Mouse (Mus musculus): Measurements from ENCODE around the gene Pomt1. TPM values are rescaled to one million over a fixed set of nuclear protein-coding genes. Genes with fewer than 3 reads are reported as not detected.

Pomt1 gene
- polyA plus RNA-seq, 1 experiment from 2014 or later: 29.7 TPM

DNA sequence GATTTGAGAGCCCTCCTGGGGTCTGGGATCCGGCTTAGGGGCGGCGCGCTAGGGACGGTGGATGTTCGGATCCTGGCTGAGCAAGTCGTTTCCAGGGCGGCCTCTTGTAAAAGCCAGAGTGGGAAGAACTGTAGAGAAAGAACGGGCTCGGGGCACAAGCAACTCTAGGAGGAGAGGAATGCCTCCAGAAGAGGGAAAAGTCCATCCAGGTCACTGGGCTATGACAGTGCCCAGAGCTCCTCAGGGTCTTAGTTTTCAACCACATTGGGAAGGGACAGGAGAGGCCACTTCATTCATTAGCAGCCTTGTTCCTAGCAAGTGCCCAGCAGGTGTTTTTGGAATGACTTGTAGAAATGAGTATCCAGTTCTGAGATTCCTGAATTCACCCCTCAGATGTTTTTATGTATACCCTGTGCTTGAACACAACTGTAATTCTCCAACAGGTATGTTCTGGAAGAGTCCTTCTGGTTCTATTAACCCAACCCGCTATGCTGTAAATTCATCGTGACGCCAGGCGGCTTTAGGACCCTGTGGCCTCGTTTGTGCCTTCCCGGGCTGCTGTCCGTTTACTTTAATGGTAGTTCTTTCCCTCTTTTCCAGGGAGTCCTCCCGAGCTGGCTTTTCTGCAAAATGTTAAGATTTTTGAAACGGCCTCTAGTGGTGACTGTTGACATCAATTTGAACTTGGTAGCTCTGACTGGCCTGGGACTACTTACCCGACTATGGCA, 534 bp downstream of the Pomt1 start:
- Histone ChIP-seq H3K27me3 (ENCODE audit: poor library complexity, severe bottlenecking) (no peaks in the 10 kb centered on the region), H3K36me3 (replicated peaks) (peaks cover 61% of the 10 kb centered on the region), H3K4me1 (peaks cover 26% of the 10 kb centered on the region), H3K27ac (peak overlapping the region; percentile 91), H3K4me3 (peak overlapping the region; percentile 79), H3K9me3 (no peaks in the 10 kb centered on the region)
- peak; percentile 56 for DNase-seq (ENCODE audit: extremely low spot score, low spot score)
- WGBS: under 1% methylated on average over 20 of the region's 20 CpGs

DNA sequence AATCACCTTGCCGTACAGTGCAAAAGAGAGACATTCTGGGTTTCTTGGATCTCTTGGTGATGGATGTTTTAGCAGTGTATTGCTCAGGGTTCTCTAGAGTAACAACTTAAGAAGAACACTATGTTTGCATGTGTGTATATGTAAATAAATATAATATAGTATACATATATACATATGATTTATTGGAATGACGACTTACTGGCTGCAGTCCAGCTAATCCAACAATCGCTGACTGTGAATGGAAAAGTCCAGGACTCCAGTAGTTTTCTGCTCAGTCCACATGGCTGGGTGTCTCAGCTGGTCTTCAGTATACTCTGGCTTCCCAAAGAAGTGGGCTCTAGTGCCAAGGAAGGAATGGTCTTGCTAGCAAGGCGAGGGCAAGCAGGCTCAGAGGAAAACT, 1.2 kb downstream of the Pomt1 start:
- peaks cover 60% of the 10 kb centered on the region for H3K36me3 ChIP-seq (replicated peaks)
- 46% methylated on average over 4 of the region's 4 CpGs for WGBS

DNA sequence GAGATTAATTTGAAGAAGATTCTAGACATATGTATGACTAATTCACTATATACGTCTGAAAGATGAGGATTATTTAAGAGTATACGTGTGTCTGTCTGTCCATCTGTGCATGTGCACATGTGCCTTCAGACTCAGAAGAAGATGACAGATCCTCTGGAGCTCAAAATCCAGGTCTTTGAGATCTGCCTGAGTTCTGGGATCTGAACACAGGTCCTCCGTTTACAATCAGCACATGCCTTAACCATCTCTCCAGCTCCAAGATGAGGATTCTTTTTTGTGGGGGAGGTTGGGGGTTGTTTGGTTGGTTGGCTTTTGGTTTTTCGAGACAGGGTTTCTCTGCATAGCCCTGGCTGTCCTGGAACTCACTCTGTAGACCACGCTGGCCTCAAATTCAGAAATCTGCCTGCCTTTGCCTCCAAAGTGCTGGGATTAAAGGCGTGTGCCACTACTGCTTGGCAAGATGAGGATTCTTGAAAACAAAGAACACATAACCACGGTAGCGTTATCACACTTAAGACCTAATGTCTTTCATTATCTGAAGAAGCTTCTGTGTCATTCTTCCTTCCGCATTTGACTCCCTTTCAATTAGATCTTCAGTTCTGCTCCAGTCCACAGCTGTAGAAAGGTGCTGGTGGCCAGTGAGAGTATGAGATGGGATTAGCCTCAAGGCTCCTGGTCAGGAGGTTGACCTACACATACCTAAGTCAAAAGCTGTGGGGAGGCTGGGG, 2.5 kb downstream of the Pomt1 start:
- no peak overlapping the region for H3K27ac ChIP-seq
- H3K36me3 ChIP-seq (replicated peaks): peaks cover 60% of the 10 kb centered on the region
- WGBS: 94% methylated on average over 9 of the region's 9 CpGs
- peaks cover 26% of the 10 kb centered on the region for H3K4me1 ChIP-seq
- no peaks in the 10 kb centered on the region for H3K27me3 ChIP-seq (ENCODE audit: poor library complexity, severe bottlenecking)
- DNase-seq (ENCODE audit: extremely low spot score, low spot score): no peak
- no peak overlapping the region for H3K4me3 ChIP-seq
- H3K9me3 ChIP-seq: no peaks in the 10 kb centered on the region

More for the DNA sequence above, 1.2 kb downstream of the Pomt1 start:
- peak overlapping the region; percentile 79 for H3K4me3 ChIP-seq
- no peak for DNase-seq (ENCODE audit: extremely low spot score, low spot score)
- no peaks in the 10 kb centered on the region for H3K27me3 ChIP-seq (ENCODE audit: poor library complexity, severe bottlenecking)
- peak overlapping the region; percentile 91 for H3K27ac ChIP-seq
- no peaks in the 10 kb centered on the region for H3K9me3 ChIP-seq
- peaks cover 26% of the 10 kb centered on the region for H3K4me1 ChIP-seq

DNA sequence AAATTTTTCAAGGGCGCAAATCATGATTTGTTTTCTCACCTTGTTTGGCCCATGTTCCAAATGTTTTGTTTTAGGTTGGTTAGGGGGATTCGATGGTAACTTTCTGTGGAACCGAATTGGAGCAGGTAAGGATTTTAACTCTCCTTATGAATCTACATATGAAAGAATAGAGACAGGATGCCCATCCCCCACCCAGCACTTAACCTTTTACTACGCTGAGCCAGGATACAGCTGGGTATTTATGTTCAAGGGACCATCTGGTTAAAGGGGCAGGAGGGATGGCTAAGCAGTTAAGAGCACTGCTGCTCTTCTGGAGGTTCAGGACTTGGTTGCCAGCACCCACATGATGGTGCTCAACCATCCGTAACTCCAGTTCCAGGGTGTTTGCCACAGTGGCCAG, 4.2 kb downstream of the Pomt1 start:
- H3K9me3 ChIP-seq: no peaks in the 10 kb centered on the region
- H3K36me3 ChIP-seq (replicated peaks): peaks cover 66% of the 10 kb centered on the region
- no peak overlapping the region for H3K27ac ChIP-seq
- no peak overlapping the region for H3K4me3 ChIP-seq
- peaks cover 13% of the 10 kb centered on the region for H3K4me1 ChIP-seq
- DNase-seq (ENCODE audit: extremely low spot score, low spot score): no peak
- WGBS: 88% methylated on average over 5 of the region's 5 CpGs
- no peaks in the 10 kb centered on the region for H3K27me3 ChIP-seq (ENCODE audit: poor library complexity, severe bottlenecking)

DNA sequence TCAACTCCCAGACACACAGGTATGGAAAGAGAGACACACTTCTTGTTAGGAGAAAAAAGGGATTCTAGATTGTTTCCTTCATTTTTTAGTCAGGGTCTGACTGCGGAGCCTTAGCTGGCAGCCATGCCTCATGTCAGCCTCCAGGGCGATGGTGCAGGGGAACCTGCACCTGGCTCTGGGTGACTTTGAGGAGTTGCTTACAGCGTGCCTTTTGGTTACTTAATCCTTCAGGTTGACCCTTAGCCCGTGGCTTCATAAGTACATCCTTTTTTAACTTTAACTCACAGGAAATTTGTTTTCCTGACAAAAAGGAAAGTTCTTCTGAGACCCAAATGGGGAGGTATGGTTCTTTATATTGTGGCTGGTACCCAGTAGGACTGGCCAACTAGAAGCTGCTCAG, 6.6 kb downstream of the Pomt1 start:
- Histone ChIP-seq H3K27me3 (ENCODE audit: poor library complexity, severe bottlenecking) (no peaks in the 10 kb centered on the region), H3K36me3 (replicated peaks) (peaks cover 90% of the 10 kb centered on the region), H3K9me3 (no peaks in the 10 kb centered on the region), H3K4me3 (no peak overlapping the region), H3K27ac (no peak overlapping the region), H3K4me1 (no peaks in the 10 kb centered on the region)
- 86% methylated on average over 4 of the region's 4 CpGs for WGBS
- no peak for DNase-seq (ENCODE audit: extremely low spot score, low spot score)

DNA sequence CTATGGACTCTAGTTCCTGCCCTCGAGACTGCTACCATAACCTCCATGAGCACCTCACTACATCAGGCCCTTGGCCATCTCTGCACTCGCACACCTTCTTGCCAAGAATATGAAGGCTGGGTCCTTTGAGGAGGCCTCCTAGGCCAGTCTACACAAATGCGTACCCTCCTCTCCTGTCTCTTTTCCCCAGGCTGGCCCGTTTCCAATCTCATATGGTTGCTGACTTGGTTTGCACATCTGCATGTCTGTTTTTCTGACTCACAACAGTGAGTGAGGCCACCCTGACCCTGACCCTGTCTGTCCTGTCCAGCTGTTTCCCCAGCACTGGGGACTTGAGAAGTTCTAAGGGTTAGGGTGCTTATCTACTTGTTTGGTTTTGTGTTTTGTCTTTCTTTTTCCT, 10.4 kb downstream of the Pomt1 start:
- Histone ChIP-seq H3K4me1 (no peaks in the 10 kb centered on the region), H3K27ac (no peak overlapping the region), H3K4me3 (no peak overlapping the region), H3K27me3 (ENCODE audit: poor library complexity, severe bottlenecking) (no peaks in the 10 kb centered on the region), H3K9me3 (no peaks in the 10 kb centered on the region), H3K36me3 (replicated peaks) (peaks cover 99% of the 10 kb centered on the region)
- 83% methylated on average over 4 of the region's 4 CpGs for WGBS
- DNase-seq (ENCODE audit: extremely low spot score, low spot score): no peak

DNA sequence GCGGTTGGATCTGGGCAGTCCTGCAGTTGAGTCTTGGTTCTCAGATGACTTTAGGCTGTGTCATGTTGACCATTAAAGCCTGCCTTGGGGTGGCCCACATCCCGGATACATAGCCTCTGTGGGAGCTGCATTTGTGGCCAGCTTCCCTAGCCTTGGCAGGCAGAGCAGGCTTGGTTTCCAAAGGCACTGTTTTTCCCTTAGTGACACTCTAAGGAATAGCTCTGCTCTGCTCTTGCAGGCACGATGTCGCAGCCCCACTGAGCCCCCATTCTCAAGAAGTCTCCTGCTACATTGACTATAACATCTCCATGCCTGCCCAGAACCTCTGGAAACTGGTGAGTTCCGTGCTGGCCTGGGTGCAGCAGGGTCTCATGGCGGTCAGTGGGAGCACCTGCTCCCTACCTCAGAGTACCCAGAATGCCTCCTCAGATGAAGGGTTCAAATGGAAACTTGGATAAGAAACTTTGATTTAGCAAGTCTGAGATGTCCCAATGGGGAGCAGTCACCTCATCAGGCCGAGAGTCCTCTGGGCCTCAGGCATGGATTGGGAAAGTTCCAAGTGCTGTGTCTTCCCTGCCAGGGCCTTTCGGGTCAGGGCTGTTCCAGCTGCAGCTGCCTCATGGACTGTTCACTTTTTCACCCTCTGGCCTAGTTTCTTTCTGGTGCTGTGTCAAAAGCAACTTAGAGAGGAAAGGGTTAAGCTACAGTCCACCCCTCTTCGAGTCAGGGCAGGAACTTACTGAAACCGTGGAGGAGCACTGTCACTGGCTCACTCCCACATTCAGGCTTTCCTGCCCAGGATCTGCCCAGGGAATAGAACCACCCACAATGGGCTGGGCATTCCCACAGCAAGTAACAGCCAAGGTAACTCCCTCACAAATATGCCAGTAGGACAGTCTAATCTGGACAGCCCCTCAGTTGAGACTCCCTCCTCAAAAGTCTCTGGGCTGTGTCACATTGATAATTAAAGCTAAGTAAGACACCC, 12.3 kb downstream of the Pomt1 start:
- peaks cover 100% of the 10 kb centered on the region for H3K36me3 ChIP-seq (replicated peaks)

DNA sequence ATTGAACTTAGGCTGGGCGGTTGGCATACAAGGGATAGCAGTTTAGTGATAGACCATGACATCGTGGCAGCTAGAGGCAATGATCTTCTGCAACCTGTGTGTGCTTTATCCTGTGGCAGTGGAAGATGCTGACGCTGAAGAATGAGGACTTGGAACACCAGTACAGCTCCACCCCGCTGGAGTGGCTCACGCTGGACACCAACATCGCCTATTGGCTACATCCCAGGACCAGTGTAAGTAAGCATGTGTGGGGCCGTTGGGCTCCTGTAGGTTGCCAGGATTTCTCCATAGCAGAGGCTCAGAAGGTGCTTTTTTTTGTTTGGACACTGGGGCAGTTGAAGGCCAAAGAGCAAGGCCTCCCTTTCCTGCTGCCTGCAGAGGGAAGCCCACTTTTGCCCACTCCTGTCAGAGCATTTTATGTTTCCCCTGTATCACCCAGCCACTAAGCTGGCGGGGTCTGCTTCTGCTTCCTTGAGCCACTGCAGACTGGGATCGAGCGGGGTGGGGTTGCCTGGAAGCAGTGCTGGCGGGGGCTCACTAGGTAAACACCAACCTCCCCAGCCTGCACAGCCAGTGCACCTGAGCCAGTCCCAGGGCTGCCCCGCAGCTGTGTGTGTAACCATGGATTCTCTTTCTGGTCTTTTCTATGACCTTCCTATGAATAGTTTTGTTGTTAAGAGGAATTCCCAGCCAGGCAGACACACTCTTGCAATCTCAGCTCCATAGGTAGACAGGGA, 15.6 kb downstream of the Pomt1 start:
- no peaks in the 10 kb centered on the region for H3K4me1 ChIP-seq
- H3K27me3 ChIP-seq (ENCODE audit: poor library complexity, severe bottlenecking): no peaks in the 10 kb centered on the region
- H3K27ac ChIP-seq: no peak overlapping the region
- H3K9me3 ChIP-seq: no peaks in the 10 kb centered on the region
- 93% methylated on average over 12 of the region's 12 CpGs for WGBS
- no peak overlapping the region for H3K4me3 ChIP-seq
- peaks cover 97% of the 10 kb centered on the region for H3K36me3 ChIP-seq (replicated peaks)
- DNase-seq (ENCODE audit: extremely low spot score, low spot score): no peak

More for the DNA sequence above, 12.3 kb downstream of the Pomt1 start:
- Histone ChIP-seq H3K4me1 (no peaks in the 10 kb centered on the region), H3K4me3 (no peak overlapping the region), H3K27me3 (ENCODE audit: poor library complexity, severe bottlenecking) (no peaks in the 10 kb centered on the region), H3K9me3 (no peaks in the 10 kb centered on the region), H3K27ac (no peak overlapping the region)
- WGBS: 84% methylated on average over 10 of the region's 10 CpGs
- DNase-seq (ENCODE audit: extremely low spot score, low spot score): no peak

DNA sequence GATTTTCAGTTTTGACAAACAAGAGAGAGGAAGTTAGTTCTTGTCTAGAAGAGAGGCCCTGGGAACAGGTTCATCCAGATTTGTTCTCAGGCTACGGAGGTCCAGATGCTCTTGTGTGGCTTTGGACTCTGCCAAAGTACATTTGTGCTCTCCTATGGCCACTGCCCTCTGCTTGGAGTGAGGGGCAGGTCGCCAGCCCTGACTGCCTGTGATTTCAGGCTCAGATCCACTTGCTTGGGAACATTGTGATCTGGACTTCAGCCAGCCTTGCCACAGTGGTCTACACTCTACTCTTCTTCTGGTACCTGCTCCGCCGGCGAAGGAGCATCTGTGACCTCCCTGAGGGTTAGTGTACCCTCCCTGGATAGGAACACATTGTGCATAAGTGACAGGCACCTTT, 16.3 kb downstream of the Pomt1 start:
- WGBS: 95% methylated on average over 5 of the region's 5 CpGs
- no peaks in the 10 kb centered on the region for H3K9me3 ChIP-seq
- no peak overlapping the region for H3K27ac ChIP-seq
- no peaks in the 10 kb centered on the region for H3K4me1 ChIP-seq
- no peak overlapping the region for H3K4me3 ChIP-seq
- H3K27me3 ChIP-seq (ENCODE audit: poor library complexity, severe bottlenecking): no peaks in the 10 kb centered on the region
- DNase-seq (ENCODE audit: extremely low spot score, low spot score): no peak
- peaks cover 97% of the 10 kb centered on the region for H3K36me3 ChIP-seq (replicated peaks)

DNA sequence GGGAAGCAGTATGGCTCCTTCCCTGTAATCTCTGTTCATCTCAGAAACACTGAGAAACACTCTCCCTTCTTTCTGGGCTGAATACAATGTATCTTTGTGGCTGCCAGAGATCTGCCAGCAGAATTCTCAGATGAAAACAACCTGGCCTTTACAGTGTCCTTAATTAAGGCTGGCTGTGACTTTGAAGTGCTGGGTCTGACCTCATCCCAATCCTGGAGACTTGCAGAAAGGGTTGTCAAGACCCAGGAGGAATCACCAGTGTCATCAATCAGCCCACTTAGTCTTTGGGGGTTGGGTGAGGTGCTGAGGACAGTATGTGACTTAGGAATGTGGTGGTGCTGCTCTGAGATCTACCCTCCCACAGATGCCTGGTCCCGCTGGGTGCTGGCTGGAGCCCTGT, 17.0 kb downstream of the Pomt1 start:
- H3K9me3 ChIP-seq: no peaks in the 10 kb centered on the region
- DNase-seq (ENCODE audit: extremely low spot score, low spot score): no peak
- no peak overlapping the region for H3K4me3 ChIP-seq
- no peak overlapping the region for H3K27ac ChIP-seq
- H3K27me3 ChIP-seq (ENCODE audit: poor library complexity, severe bottlenecking): no peaks in the 10 kb centered on the region
- peaks cover under 1% of the 10 kb centered on the region for H3K4me1 ChIP-seq
- 95% methylated on average over 1 of the region's 1 CpGs for WGBS
- H3K36me3 ChIP-seq (replicated peaks): peaks cover 97% of the 10 kb centered on the region

DNA sequence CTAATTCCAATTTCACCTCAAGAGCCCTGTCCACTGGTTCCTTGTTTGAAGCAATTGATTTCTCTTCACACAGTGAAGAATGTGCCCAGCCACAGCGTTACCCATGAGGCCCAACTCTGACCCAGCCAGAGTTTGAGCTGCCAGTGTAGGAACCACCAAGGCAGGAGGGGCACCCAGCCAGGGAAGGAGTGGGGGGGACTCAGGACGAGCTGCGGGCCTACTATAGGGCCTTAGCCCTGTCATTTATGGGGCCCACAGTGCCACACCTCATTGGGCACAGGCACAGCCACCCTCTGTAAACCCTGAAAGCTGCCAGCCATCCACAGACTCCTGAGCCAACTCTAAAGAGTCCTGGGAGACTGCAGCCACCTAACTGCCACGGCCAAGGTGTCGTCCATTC, 18.2 kb downstream of the Pomt1 start:
- Histone ChIP-seq H3K9me3 (no peaks in the 10 kb centered on the region), H3K36me3 (replicated peaks) (peaks cover 88% of the 10 kb centered on the region), H3K4me3 (no peak overlapping the region), H3K27ac (no peak overlapping the region), H3K27me3 (ENCODE audit: poor library complexity, severe bottlenecking) (no peaks in the 10 kb centered on the region), H3K4me1 (peaks cover 13% of the 10 kb centered on the region)
- WGBS: 87% methylated on average over 5 of the region's 5 CpGs
- no peak for DNase-seq (ENCODE audit: extremely low spot score, low spot score)

DNA sequence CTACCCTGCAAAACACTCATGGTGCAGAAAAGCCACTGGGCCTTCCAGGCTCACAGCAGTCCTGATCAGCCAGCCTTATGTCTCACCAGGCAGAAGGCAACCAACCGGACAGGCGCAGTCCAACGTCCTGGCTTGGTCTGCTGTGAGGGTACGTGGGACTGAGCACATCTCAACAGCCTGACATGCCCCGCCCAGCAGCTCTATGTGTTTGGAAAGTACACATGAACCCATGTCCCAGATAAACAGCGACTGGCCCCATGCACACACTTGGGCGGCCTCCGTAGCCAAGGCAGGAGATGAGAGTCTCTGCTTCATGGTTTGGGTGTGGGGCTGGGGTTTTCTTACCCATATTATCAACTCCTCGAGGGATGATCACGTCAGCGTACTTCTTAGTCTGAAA, 19.9 kb downstream of the Pomt1 start:
- H3K9me3 ChIP-seq: no peaks in the 10 kb centered on the region
- WGBS: 93% methylated on average over 11 of the region's 11 CpGs
- no peaks in the 10 kb centered on the region for H3K27me3 ChIP-seq (ENCODE audit: poor library complexity, severe bottlenecking)
- H3K36me3 ChIP-seq (replicated peaks): peaks cover 71% of the 10 kb centered on the region
- DNase-seq (ENCODE audit: extremely low spot score, low spot score): no peak
- peaks cover 20% of the 10 kb centered on the region for H3K4me1 ChIP-seq
- H3K27ac ChIP-seq: no peak overlapping the region
- H3K4me3 ChIP-seq: no peak overlapping the region

Data from forebrain, embryonic 10.5 days (tissue).